Mouse (Mus musculus) lung, postnatal 4 days (tissue): ENCODE data around the gene Actl6b.
A peak's percentile ranks its signal among the peaks of the same experiment; 100 is the strongest.

ENCODE experiments used
- DNase-seq, 2 experiments: peaks; one replicate each; pipeline ENCODE4 v3.0.0; 2021

The Actl6b gene

DNA sequence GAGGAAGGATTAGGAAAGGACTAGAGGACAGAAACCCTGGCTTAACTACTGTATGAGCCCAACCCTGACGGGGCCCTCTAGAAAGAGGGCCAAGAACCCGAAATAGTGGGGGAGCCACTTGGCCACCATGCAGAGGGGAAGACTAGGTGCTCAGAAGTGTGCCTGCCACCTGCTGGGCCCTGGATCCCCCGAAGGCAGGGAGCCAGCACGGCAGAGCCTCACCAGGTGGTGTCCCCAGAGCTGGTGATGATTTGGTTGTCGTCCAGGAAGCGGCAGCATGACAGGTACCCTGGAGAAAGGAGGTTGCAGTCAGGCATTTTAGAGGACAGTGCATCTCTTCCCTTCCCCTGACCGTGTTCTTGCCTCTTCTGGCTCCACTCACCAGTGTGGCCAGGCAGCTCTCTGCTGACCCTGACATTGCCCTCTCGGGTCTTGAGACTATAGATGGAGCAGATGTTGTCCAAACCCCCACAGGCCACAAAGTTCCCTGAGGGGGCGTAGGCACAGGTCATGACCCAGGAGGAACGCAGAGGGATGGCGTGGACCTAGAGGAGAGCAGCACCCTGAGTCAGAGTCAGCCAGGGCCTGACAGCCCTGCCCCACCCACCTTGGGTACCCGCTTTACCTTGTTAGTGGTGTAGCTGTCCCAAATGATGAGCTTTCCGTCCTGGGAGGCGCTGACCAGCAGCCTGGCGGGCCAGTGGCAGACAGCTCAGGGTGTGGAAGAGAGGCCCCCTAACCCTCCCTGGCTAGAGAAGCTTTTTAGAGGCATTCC lies 23.9 kb upstream of the Actl6b start:
- no peak for DNase-seq

DNA sequence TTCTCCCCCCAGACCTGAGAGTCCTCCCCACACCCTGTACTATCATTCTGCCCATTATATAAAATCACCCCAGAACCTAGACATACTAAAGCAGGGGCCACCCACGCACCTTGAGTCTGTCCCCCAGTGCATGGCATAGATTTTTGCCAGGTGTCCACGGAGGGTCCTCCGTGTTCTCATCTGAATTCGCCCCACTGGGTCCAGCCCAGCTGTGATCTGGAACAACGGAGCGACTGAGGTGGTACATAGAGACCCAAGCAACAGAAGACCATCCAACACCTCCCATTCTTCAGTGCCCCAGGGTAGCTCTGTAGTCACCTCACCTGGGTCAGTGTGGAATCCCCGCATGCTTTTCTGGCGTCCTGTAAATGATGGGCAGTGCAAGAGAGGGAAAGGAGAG lies 23.2 kb upstream of the Actl6b start:
- peak in 1 of 2 experiments; percentile 23 for DNase-seq

DNA sequence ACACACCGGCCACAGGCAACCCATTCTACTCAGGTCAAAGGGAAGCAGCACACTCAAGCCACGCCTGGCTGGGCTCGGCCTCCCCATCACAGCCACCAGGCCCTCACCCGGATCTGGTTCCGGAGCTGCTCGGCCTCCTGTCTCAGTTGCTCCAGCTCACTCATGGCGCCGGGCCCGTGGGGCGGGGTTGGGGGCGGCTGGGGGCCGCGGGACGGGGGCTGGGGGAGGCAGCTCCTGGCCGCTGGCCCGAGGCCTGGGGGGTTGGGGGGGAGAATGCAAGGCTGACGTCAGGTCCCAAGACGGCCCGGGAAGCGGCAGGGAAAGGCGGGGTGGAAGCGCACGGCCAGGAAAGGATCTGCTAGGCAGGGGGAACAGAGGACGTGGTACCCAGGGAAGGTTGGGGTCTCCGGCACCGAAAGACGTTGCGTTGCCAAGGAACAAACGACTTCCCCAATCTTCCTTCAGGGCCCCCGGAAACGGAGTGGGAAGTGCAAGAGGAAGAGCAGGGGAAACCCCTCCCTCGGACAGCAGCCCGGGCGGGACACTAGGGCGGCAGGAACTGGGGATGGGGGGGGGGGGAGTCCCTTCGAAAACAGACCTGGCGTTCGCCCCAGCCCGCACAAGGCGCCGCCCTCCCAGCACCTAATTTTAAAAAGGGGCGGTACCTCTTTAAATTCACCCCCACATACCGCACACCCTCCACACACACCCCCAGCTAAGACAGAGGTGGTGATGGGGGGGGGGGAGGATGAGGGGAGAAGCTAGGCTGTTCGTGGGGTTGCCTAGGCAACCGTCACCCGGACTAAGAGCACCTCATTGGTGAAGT lies 22.5 kb upstream of the Actl6b start:
- peak; percentile 79 to 86 for DNase-seq

DNA sequence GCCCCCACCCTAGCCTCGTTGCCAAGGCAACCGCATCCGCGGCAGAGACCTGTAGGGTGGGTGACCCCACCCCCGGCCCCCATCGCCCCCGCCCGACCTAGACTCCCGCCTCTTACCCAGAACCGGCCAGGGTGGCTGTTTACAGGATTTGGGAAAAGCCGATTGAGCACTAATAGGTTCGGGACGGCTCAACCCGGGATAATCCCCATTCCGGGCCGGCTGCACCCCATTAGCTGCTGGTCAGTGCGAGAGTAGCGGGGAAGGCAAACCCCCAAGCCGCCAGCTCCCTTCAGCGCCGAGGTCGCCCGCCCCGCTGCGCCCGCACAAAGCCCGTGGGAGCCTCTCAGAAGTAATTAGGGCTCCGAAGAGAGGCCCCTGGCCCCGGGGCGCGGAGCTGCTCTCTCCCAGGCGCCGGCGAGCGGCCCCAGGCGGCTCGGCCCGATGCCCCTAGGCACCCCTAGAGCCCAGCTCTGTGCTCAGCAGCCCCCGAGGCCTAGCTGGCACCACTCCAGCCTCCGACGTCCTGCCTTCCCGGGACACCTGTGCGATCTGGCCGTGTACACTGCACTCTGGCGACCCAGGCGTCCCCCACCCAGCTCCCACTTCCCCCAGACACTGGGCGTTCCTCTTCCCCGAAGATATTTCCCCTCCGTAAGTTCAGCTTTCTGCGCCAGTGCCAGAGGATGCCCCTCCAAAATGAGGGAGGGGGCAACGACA lies 21.7 kb upstream of the Actl6b start:
- DNase-seq: peak; percentile 70 to 82

DNA sequence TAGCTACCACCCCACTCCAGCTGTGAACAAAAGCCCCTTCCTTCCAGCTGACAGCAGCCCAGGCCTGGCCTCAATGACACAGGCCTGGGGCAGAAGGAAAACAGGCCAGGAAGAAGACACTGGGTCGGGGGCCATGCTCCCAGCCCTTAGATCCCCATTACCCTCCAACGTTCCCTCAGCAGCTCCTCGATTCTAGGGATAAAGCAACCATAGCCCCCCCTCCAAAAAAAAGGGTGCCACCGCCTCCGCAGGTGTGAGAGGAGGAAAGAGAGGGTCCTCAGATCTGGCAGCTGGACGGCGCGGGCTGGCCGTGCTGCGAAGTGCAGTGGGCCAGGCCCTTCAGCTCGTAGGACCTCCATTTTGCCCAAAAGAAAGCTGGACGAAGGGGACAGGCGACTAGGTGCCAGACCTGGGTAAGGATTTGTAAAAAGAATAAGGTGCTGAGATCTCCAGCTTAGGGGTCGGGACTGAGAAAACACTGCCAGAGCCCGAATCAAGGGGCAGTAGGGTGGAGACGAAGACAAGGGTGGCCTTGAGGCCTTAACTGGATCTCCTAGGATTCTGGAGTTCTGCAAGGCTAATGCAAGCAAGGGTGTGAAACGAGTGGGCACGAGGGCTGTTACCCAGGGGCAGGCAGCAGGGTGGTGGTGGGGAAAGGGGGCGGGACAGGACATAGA lies 21.0 kb upstream of the Actl6b start:
- peak; percentile 47 to 50 for DNase-seq

DNA sequence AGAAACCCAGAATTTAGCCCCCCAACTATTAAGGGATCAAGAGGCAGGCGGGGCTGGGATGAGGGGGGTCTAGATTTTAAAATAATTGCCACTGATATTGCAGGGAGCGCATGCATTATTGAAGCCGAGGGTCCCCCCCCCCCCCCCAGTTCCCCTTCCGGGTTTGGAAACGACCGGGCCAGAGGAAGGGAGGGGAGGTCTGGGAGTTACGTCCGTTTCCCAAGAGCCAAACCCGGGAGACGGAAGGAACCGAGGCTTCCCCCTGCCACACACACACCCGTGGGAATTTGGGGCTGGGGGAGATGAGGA lies 20.6 kb upstream of the Actl6b start:
- no peak for DNase-seq

DNA sequence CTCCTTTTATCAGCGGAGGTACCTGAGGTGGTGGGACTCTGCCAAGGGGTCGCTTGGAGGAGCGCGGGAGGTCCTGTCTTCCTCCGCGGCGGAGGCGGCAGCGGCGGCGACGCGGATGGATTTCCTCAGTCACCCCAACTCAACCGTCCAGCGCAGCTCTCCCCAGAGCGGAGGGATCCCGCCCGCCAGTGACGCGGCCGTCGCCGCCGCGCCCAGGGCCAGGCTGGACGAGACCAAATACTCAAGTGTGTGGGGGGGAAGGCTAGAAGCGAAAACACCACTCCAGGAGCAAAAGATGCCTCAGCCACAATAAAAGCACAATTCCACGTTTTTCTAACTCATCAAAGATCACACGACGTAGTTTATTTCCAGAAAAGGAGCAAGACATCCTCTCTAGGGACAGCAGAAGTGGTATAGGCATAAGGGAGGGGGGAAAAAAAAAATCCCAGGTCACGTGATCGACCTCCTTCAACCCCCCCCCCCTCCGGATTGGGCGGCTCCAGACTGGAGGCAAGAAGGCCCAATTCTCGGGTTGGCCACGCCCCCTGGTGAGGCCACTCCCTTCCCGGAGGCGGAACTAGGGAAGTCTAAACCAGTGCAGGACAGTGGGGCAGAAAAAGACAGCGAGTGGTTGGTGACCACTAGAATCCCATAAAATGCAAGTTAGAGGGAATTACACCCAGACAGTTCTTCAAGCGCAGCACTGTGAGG lies 20.0 kb upstream of the Actl6b start, which contains the start of the genes Epo and Gnb2:
TSS of gene Epo (minus strand) at position 126 of the 711 bp plus-strand sequence.
TSS of gene Gnb2 (minus strand) at position 394 of the 711 bp plus-strand sequence.
- peak; percentile 99 for DNase-seq

DNA sequence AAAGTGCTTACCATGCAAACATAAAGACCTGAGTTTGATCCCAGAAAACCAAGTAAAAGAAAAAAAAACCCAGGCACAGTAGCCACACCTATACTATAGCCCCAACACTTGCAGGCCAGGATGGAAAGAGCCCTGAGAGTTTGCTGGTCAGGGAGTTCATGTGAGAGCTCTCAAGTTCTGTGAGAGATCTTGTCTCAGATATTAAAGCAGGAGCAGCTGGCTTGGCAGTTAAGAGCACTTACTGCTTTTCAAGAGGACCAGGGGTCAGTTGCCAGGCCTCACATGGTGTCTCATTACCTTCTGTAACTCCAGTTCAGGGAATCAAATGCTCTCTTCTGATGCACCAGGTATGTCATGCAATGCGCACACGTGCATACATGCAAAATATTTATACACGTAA lies 18.6 kb upstream of the Actl6b start:
- DNase-seq: peak in 1 of 2 experiments; percentile 57

DNA sequence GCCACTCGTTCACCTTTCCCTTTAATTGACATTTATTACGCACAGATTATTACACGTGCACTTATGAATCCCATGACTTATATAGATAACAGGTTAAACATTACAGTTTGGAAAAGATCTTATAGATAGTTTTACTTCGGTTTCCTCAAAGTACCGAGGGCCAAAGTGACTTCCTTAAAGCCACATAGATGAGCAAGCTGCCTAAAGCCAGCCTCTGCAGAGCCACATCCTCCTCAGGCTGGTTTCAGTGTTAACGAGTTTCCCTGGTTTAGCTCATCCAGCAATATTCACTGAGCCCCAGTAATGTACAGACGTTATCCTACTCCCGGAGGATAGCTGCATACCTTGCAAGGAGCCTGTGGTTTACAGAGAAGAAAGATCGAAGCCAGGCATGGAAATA lies 18.0 kb upstream of the Actl6b start:
- no peak for DNase-seq

DNA sequence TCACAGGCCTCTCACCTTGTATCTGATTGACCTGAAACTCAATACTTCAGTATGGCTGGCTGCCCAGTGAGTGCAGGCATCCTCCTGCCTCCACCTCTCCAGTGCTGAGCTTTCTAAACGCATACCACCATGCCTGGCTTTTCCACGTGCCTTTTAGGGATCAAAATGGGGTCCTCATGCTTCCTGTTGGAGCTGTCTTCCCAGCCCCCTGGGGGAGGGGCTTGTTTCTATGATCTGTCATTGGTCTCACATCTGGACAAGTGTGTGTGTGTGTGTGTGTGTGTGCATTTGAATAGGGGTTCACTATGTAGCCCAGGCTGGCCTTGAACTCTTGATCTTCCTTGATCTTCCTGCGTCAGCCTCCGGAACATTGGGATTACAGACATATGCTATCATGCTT lies 15.9 kb upstream of the Actl6b start:
- DNase-seq: no peak

DNA sequence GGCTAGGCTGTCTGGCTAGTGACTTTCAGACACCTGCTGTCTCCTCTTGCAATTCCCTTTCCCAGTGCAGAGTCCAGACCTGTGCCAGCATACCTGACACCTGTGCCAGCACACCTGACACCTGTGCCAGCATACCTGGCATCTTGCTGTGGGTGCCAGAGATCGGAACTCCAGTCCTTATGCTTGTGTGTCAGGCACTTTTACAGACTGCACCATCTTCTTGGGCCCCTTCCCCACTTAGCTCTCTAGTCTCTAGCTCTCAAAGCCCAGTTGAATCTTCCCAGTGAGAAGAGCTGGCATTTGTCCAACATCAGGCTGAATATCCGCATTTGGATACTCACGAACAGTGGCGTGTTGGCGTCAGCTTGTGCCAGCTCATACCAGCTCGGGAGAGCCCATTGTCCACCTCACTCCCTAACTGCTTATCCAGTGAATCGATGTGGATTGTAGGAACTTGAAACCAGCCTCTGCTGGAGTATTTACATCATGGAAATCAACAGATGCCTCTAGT lies 14.0 kb upstream of the Actl6b start:
- DNase-seq: no peak

DNA sequence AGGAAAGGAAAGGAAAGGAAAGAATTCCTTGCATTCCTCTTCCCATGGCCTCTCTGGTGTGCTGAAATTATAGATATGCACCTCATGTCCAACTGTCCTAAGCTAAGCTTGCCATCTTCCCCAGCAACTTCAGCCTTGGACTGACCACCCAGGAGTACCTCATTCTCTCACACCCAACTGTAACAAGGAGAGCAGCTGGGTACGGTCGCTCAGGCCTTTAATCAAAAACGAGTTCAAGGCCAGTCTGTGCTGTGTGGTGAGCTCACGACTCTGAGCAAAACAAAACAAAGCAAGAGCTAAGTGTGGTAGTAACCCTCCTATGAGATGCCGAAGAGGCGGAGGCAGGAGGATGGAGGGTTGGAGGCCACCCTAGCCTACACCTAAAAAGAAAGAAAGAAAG lies 12.3 kb upstream of the Actl6b start:
- no peak for DNase-seq

DNA sequence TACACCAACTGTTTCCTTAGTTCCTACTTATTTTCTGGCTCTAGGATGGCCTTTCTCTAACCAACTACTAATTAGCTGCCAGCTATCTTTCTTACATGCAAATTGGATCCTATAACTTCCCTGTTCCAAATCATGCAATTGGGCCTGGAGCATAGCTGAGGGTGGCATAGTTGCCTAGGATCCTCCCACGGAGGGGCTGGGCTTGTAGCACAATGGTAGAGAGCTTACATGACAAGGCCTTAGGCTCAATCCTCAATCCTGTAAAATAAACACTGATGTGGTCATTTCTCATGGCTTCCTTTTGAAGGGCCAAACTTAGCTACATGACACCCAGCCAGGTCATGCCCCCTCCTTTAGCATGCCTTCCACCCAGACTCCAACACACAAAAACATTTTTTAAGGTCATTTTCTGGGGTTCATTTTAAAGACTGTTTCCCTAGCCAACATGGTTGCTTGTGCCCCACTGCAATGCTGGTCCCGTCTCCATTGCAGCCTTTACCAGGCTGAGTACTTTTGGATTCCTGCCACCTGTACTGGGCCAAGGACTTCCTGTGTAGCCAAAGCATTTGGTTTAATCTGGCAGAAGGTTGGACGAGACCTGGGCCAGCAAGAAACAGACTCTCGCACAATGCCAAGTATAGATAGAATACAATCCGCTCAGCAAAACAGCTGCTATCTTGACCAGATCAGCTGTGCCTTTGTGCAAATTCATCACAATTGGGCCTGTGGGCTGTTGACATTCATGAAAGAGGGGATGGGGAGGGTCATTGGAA lies 11.4 kb upstream of the Actl6b start:
- DNase-seq: no peak

DNA sequence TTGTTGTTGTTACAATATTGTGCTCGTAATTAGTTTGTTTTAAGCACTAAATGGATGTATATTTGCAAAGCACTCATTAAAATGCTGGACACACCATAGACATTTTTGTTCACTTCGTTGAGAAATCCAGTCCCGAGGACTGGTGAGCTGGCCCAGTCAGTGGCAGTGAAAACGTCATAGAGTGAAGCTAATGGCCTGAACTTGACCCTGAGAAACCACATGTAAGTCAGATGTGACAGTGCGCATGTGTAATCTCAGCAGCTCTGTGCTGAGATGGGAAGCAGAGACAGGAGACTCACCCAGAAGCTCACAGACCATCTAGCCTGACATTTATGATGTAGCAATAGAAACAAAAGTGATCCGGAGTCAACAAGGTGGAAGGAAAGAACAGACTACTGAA lies 8.4 kb upstream of the Actl6b start:
- DNase-seq: no peak

DNA sequence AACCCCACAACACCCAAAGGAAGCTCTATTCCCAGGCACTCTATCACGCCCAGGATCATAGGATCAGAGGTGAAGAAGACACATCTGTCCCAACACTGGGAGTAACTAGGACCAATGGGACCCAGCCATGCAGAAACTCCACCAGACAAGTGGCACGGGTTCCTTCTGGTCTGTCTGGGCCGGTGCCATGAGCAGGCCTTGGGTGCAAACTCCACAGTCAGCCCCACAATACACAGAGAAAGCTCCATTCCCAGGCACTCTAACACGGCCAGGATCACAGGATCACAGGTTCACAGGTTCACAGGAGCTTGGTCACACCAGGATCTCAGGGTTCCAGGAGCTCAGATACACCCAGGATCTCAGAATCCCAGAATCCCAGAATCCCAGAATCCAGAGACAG lies 7.7 kb upstream of the Actl6b start:
- no peak for DNase-seq

DNA sequence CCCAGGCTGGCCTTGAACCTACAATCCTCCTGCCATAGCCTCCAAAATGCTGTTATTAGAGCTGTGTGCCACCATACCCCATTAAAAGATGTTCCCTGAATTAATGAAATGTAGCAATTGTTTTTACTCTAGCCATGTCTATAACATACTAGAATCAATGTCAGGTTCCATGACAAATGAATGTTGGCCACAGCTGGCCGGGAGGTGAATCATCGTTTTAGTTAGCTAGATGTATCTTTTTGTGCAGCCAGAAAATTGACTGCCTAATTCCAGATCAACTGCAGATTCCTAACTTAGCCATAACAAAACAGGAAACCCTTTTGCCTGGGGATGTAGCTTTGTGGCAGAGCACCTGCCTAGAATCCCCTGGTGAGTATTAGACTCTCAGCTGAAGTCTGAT lies 3.5 kb upstream of the Actl6b start:
- no peak for DNase-seq

DNA sequence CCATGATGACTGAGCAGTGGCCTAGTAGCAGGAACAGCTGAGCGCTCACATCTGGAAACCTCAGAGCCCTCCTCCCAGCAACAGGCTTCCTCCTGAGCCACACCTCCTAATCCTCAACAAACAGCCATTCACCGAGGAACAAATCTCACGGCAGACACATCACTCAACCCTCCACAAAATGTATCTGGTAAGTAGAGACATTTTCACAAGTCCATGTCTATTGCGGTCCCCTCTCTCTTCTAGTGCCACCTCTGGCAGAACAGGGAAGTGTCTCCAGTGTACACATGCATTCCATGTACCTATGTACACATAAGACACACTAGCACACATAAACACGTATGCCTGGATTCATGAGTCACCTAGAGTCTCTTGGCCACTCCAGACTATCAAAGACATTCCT lies 2.2 kb upstream of the Actl6b start:
- DNase-seq: peak in 1 of 2 experiments; percentile 24

DNA sequence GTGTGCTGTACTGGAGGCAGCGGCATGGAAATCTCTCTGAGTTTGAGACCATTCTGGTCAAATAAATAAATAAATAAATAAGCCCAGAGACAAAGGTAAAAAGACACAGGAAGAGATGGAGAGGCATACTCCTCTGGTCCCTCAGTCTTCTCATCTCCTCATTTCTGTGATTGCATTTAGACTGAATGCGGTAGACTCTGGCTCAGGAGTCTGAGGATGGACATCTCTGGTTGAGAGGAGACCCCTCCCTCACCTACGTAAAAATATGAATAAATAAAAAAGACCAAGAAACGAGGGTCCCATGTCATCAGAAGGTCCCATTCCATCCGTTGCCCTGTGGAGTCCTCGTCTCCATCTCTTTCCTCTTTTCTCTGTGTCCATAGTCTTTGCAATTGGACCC lies 317 bp upstream of the Actl6b start:
- DNase-seq: no peak

DNA sequence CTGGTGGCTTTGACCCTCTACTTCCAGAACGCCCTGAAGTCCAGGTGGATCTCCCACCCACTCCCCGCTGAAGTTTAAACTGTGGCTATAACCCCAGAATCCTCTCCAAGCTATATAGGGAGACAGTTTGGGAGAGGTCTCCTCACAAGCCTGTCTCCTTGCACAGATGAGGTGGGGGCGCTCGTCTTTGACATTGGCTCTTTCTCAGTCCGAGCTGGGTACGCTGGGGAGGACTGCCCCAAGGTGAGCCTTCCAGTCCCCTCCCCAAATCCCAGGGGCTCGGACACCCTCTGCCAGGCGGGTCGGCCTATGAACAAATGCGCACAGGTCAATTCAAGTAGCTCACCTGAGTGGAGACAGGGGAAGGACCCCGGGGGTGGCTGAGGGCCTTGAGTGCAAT lies 581 bp downstream of the Actl6b start:
- DNase-seq: no peak

DNA sequence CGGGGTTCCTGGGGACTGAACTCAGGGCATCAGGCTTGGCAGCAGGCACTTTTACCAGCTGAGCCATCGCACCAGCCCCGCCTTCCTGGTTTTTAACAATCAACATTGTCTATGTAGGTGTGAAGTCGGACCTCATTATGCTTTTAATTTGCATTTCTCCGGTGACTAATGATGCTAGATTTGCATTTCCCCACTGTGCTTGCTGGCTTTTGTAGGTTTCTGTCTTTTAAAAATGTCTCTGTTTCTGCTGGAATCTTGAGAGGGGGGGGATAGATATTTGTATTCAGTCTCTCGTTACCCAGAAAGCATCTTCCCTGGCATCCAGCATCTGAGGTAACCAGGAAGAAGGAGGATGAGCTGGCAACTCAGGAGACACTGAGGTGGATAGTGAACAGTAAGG lies 8.2 kb downstream of the Actl6b start:
- no peak for DNase-seq

DNA sequence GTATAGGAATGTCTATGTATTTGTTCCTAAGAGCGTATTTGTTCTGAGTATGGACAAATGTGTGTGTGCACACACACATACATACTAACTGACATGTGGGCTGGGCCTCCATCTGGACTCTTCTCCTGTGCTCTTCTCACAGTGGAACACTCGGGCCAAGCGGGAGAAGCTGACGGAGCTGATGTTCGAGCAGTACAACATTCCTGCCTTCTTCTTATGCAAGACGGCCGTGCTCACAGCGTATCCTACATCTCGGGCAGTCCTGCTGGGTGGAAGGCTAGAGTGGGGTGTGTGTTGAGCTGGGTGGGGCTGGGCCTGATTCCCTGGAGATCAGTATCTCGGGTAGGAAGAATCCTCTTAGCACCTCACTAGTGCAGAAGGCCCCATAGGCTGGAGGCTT lies 9.6 kb downstream of the Actl6b start:
- DNase-seq: no peak
